Mouse (Mus musculus) bone marrow, adult 2 months (tissue): ENCODE measurements around the gene Ncoa5.

Source experiments
- CTCF ChIP-seq: fragments of 200-500 bp; IDR thresholded peaks from 2 replicates; pipeline ENCODE4 v1.5.1; 2011; ENCODE audit warnings: low read length, control low read depth; ENCODE audit not compliant: control insufficient read depth, insufficient read depth
- POLR2A ChIP-seq: fragments of 200-500 bp; IDR thresholded peaks from 2 replicates; pipeline ENCODE4 v1.6.1; 2011; ENCODE audit warnings: low read depth, mild to moderate bottlenecking, control low read depth, low read length, borderline replicate concordance; ENCODE audit not compliant: control insufficient read depth

- TF ChIP-seq CTCF, result no peak
- no peak for TF ChIP-seq POLR2A
Measured at GRCm38 (mm10) chr2:164964242-164964894, 70.3 kb downstream of the Ncoa5 start.
